Mouse (Mus musculus) cerebellum, adult 11 months (tissue): ENCODE data around the gene Casp7.
"Not testable (repeated sequence)": the region's sequence is repeated elsewhere in the genome, so short reads cannot be mapped to it uniquely, and the experiment has no call there.

ENCODE experiments used
- DNase-seq: peaks from one replicate; pipeline ENCODE4 v3.0.0; 2022

The Casp7 gene

DNA sequence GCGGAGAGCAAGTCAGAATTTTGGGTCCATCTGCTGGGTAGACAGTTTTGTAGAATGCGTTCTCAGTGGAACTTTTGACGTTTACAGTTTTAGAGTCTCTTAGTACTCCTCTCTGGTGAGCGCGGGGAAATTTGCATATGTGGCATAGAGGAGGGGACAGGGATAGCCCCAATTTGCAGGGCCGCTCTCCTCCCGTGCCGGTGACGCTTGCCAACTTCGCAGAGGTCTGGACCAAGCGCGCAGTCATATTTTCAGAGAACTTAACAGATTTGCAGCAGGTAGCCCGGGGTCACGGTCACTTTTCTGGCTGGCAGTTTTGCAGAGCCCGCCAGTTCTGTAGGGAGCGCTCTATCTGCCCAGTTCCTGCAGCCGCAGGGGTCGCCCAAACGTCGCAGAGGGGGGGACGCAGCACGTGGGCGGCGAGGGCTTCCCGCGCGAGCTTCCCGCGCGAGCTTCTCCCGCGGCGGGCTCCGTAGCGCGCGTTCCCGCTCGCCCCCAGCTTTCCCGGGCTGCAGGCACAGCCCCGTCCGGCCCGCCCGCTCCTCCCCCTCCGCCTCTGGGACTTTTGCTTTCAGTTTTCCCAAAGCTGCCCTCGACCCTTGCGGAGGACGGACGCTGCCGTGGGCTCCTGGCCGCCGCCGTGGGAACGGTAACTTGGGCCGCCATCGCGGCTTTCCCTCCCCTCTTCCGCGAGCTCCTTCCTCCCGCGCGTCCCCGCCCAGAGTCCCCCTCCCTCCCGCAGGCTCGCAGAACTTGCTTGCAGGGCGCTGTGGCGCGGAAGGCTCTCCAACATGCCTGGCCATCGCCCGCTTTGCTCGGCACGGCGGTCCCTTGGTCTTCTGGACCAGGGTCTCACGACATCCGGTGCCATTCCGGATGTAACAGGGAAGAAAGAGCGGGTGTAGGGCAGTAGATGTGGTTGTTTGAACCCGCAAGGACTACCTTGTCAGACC lies at the start of gene Casp7:
Gene Casp7 (plus strand): TSS at position 461 of the 953 bp plus-strand sequence.
- DNase-seq: peak; percentile 3

DNA sequence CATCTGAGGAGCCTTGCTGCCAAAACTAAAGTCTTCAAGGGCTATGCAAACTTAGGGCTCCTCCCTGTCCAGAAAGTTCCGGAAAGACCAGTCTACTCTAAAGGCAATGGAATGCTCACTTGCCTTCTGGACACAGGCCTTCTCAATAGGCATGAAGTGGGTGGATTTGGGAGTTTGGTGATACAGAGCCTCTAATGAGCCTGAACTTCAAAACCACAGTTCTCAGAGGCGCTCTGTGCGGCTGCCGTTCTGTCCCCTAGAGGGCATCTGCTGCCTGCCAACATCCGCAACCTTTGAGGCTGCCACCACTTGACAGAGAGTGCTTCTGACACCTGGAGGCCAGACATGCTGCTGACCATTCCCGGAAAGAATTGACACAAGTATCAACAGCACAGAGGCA lies 47.6 kb upstream of the Casp7 start:
- DNase-seq: no peak

DNA sequence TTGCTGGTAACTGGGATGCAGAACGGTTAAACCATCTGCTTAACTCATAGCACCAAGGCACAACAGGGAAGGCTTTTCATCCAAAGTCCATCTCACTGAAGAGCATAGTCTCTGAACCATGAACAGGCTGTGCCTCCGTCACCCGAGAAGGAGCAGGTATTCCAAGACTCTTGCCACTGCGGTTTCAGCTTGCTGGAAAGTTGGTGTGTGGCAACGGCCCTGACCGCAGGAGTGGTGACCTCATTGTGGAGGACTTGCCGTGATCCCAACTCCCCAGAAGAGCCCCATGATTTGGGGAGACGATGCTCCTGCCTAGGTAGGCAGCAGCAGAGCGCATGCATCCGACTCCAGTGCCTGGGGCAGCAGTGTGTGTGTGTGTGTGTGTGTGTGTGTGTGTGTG lies 43.2 kb upstream of the Casp7 start:
- DNase-seq: no peak

DNA sequence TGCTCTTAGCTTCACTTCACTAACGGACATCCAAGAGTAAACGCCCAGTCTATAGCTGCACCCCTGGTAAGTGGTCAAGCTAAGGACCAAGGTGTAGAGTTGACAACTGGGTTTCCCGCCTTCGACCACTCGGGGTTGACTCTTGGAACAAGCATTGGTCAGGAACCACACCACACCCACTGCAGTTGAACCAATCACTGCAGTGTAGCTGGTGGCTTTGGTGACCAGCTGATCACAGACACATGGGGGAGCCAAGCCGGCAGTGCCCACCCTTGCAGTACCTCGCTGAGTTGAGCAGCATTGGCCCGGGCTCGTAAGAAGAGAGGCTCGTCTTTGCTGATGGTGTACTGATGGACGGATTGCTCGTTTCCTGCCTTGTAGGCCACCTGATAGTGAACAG lies 41.7 kb upstream of the Casp7 start:
- no peak for DNase-seq

DNA sequence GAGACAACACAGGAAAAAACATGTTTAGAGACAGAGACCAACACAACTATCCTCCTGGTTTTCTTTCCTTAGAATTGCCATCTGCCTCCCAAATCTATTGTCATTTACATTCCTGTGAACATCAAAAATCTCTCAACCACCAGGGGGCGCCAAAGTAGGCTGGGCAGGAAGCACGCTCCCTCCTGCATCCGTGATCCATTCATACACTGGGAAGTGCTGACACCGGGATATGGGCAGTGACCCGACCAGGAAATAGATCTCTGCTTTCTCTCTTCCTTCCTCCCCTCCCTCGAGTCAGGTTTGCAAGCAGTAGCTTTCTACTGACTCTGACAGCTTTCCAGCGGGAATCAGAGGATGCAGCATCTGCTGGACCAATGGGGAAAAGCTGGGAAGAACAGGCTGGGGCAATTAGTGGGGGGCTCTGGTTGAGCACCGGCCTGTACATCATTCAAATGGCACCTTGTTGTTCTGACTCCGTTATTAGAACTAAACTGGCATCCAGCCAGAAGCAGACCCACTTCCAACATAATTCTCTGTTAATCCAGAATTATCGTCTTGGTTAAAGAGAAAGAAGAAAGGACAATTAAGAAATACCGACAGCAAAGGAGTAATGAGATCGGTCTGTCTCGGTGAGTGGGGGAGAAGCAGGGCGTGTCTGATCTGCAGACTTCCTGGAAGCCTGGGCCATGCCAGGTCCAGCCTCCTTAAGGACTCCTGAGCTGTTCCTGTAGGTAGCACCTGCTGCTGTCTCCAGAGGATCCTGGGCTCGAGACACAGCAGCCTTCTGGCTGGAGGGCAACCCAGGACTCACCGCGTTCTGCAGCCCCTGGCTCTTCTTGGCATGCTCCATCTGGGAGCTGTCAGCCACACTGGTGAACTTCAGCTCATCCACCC lies 40.2 kb upstream of the Casp7 start:
- no peak for DNase-seq

DNA sequence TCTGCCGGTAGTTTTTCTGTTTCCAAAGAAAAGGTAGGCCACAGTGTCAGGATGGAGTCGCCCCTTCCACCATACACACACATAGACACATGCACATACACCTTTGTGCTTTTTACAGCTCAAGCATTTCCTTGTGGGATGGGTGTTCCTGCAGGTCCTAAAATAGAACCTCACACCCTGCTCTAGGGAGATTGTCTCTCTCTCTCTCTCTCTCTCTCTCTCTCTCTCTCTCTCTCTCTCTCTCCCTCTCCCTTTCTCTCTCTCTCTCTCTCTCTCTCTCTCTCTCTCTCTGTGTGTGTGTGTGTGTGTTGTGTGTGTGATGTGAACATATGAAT lies 39.6 kb upstream of the Casp7 start:
- DNase-seq: not testable (repeated sequence)

DNA sequence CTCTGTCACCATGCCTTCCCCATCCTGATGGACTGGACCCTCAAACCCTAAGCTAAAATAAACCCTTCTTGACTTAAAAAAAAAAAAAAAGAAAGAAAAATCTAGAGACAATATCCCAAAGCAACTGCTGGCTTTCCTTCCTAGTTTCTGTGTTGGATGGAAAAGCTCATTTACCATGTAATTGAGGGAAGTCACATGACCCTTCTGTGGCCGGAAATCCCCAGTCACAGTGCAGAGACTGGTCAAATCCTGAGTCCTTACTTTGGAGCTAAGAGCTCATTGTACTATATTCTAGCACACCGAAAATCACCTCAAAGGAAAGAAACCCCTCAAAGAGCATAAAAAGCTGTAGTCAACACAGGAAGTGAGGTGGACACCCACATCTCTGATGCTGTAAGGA lies 38.0 kb upstream of the Casp7 start:
- DNase-seq: no peak

DNA sequence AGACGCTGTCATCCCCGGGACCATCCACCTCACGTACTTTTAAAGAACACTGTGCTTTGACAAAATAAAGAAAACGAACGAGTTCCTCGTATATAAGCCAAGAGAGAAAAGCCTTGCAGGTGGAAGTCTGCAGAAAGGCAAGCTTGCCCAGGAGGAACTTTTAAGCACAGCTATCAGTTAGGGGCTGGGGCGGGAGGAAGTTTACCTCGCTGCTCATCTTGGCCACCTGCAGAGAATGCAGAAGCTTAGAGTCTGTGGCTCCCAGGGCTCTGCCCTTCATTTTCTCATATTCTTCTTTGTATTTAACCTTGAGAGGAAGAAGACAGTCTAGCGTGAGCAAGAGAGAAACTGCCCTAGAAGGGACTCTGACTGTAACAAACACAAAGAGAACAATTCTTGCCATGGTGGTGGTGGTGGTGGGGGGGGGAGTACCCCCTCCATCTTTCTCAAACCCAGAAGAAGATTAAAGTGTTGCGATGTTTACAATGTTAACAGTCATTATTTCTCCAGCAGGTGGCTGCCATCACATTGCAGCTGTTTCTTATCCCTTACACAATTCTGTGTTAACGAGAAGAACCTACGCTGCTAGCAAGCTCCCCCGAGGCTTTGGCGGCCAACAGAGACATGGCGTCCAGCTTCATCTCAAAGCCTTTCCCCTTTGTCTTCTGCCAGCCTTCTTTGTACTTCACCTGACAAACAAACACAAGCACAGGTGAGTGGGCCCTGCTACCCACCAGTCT lies 33.0 kb upstream of the Casp7 start:
- DNase-seq: no peak

DNA sequence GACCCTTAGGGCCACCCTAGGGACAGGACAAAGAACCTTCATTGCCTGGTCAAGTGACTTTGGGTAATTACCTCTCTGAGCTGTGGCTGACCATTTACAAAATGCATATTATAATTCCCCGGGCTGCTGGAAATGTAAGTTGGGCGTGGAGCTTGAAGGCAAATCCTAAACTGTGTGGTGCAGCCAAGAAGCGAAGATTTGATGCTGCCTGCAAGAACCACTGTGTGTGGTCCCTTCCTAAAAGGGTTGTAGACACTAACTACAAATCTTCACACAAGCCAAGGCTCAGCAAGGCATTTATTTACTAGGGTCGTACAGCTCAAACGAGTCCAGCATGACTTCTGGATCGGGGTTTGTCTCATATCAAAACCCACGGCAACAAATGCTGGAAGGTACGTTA lies 32.4 kb upstream of the Casp7 start:
- no peak for DNase-seq

DNA sequence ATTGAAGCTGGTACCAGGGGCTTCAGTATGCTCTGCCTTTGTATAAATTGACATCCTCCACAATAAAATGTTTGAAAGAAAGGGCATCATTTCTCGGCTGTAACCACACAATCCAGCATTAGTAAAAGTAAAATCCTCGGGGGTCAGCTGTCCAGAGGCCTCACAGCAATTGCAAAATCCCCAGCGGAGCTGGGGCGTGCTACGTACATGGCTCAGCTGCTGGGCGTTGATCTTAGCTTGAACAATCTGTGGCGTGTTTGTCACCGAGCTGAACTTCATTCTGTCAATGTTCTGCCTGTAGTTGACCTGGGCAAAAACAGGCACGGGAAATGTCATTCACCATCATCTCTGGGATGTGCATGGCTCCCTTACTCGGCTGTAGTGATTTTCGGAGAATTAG lies 30.8 kb upstream of the Casp7 start:
- no peak for DNase-seq

DNA sequence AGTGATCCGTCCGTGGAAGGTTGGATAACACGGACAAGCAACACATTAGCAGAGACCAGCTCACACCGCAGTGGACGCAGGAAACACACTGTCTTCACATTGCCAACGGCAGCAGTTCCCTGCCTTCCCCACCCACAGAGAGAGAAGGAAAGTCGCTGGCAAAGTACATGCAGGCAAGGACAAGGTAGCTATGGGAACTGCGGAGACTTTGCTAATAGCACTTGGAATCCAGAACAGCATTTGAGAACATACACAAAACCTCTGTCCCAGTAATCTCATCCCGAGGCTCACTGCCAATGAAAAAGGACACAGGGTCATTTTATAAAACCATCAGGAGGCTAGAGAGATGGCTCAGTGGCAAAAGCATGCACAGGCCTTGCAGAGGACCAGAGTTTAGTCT lies 30.3 kb upstream of the Casp7 start:
- no peak for DNase-seq

DNA sequence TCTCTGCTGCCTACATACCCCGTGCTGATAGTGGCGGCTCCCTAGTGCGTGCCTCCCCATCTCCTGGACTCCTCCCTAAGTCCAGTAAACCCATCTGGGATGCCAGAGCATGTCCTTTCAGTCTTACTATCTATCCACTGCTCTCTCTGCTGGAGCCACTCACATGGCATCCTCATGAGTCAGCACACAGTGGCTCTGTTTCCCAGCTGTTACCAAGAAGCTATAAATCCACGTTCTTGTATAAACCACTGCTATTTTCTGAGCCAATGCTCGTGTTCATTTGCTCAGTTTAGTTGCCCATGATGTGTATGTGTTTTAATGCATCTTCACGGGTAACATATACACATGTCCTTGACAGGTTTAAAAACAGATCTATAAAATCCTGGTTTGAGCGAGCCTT lies 29.2 kb upstream of the Casp7 start:
- no peak for DNase-seq

DNA sequence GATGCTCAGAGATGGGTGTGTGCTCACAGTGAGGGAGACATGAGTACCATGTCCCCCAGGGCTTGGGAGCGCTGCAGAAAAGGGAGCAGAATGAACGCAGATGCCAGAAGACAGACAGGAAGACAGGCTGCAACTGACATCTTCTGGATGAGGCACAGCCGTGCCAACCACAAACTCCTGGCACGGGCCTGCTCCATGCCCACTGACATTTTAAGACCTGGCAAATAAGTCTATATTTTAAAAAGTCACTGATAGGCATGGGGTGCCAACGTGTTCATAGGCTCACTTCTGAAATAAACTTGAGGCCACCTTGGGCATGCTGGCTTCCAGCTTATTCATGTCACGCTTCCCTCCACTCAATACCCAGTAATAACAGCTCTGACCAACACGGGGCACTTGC lies 28.0 kb upstream of the Casp7 start:
- no peak for DNase-seq

DNA sequence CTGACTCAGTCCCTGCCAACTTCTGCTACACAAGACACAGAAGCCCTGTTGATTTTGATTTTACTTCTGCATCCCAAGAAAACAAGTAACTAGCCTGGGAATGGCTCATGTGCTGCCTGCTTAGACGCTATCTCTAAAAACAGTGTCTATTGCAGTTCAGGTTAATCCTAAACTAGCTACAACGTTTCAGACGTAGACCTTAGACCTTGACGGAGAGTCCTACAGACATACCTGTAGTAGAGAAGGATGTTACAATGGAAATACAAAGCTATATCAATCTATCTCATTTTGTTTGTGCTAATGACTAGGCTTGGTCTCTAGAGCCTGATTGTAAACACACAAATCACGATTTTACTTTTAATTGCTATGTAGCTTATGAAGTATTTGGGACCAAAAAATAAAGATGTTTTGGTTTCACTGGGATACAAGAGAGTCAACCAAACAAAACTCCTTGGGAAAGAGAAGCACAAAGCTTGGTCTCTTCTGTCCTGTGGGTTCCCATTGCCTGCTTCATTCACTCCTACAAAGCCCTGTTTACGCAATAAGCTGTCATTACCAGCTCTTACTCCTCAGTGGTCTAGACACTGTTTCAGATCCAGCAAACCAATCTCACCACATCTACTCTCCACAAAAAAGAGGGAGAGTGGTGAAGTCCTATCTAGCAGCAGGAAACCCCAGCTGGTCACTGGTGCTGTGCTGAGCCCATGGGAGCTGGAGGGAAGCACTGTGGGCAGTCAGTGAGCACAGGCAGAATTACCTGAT lies 26.4 kb upstream of the Casp7 start:
- DNase-seq: no peak

DNA sequence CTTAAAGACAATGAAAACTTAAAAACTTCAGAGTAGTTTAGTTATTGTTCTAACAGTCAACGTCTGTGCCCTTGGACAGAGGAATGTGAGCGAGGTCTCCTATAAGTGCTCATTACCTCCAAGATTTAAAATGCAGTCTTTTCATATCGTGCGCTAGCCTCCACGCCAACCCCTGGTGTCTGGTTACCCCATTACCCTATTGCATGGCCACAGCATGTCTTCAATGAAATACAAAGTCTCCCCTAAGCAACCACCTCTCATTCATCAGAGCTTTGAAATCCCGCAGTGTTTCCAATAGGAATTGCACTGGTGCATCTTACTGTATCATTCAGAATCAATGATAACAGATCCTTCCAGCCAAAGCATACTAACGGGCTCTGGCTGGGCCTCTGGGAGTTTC lies 24.7 kb upstream of the Casp7 start:
- no peak for DNase-seq

DNA sequence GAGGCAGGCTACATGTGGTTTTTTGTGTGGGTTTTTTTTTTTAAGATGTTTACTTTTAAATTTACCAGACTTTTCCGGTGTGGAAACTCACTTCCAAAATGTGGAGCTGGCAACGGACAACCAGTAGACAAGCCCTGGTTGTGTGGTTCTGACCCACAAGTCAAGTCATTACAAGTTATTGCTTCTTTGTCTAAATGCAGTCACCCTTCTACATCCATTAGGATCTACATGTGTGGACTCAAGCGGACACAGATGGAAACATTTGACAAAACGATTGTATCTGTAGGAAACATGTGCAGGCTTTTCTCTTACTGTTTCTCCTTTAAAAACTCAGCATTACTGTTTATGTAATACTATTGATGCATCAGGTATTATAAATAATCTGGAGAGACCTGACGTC lies 23.7 kb upstream of the Casp7 start:
- DNase-seq: no peak

DNA sequence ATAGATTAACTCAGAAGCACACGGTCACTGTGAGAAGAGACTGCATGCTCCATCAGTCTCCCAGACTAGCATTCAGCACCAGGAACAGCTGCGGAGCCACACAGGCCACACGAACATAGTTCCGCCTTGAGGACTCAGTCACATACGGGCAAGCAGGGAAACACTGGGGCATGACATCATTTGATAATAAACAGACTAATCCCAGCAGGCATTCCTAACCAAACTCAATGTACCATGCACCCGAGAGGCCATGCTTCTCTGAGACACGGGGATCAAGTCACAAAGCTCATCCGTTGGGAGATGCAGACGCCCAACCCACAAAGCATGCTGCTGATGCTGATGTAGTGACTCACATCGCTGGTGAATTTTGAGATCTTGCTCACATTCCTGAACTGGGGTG lies 22.9 kb upstream of the Casp7 start:
- DNase-seq: no peak

DNA sequence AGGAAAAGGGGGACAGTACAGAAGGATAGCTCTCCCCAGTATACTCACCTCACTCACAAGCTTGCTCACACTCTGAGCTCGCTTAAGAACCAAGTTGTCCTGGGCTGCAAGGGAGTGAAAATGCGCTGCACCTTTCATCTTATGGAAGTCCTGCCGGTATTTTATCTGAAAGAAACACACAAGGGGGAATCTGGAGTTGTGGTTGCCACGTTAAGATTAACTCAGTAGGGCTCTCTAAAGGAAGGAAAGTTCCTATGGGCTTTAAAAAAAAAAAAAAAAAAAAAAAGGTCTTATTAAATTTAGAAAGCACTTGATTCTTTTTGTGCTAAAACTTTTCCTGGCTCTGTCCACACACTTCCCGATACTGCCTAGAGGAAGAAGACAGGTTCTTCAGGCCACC lies 18.9 kb upstream of the Casp7 start:
- no peak for DNase-seq

DNA sequence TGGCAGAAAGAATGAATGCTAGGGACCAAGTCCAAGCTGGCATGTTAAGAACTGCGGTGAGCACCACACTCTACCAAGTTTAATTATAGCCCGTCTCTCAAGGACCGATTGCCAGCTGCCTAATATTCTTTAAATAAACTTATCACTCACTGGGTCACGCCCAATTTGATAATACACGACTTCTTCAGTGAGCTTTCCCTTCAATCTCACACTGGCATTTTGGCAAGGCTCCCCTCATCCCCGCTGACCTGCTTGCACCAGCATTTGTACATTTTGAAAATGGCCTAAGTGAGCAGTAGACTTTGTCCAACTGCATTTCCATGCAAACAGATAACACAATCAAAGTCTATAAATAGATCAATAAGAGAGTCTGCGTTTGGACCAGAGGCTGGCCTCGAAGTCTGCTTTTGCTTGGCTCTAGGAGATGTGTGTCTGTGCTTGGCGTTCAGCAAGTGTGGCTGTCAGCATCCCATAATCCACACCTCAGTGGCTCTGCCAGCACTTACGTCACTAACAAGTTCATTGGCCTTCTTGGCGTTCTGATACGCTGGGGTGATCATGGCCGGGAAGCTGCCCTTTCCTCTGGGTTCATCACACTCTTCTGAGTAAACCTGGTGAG lies 18.3 kb upstream of the Casp7 start:
- DNase-seq: no peak

DNA sequence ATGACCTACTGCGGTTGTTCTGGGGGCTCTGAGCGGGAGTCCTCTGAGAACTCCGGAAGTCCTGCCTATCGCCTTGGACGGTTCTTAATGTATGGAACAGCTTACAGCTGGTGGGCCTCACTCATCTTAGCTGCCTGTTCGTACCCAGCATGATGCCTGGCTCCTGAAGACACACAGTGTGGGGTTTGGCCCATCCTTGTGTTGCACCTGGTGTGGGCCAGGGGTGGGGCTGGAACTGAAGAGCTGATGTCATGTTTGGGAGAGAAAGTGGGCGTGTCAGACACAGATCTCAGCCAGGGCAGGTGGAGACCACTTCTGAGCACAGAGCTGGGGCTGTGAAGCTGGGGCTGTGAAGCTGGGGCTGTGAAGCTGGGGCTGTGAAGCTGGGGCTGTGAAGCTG lies 16.6 kb upstream of the Casp7 start:
- no peak for DNase-seq

DNA sequence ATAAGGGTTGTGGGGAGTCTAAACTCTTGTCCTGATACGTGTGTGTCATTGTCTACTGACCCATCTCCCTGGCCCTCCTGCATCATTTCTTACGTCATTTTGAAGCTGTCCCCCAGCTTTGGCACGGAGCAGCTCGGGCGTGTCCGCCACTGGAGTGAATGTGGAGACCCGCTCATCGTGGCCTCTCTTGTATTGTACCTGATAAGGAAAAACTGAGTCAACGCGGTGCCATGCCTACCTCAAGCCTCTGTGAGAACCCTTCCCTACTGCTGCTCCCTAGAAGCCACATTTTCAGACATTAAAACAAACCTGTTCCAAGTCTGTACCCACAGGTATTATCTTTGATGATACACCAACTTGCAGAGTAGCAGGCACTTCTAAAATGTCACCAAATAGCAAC lies 15.5 kb upstream of the Casp7 start:
- DNase-seq: no peak

DNA sequence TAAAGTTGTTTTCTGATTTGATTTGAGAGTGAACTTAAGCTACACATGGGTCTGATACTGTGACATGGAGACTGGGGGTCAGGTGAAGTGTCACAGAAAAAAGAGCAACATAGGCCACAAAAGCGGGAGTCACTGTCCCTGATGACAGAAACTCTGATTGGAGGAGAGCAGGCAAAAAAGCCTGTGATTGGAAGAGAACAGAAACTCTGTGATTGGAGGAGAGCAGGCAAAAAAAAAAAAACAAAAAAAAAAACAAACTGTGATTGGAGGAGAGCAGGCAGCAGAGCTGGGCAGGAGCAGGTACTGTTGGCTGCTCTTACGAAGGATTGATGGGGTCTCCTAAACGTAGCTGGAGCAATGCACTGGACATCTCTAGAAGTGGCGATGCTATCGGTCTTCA lies 11.4 kb upstream of the Casp7 start:
- DNase-seq: no peak
